Mouse (Mus musculus) kidney, adult 2 months (tissue): ENCODE data around the gene Zfp560. TPM values are rescaled to one million over a fixed set of nuclear protein-coding genes. Genes with fewer than 3 reads are reported as not detected.
A peak's percentile ranks its signal among the peaks of the same experiment; 100 is the strongest.

Experiments used
- DNase-seq: peaks from one replicate; pipeline ENCODE4 v3.0.0; 2021
- H3K27ac ChIP-seq: fragments of 200-500 bp; 2 replicates; pipeline ENCODE4 v1.5.1; 2012; ENCODE audit warnings: low read depth, low read length, control low read depth, inconsistent platforms; ENCODE audit not compliant: insufficient read depth
- H3K27me3 ChIP-seq: fragments of 200-500 bp; replicated peaks from 2 replicates; pipeline ENCODE4 v1.6.1; 2012; ENCODE audit warnings: mild to moderate bottlenecking, moderate library complexity, low read length, inconsistent platforms; ENCODE audit not compliant: control insufficient read depth, insufficient read depth
- H3K36me3 ChIP-seq: fragments of 200-500 bp; 2 replicates; pipeline ENCODE4 v1.6.1; 2012; ENCODE audit warnings: mild to moderate bottlenecking, moderate library complexity, low read length, inconsistent platforms; ENCODE audit not compliant: control insufficient read depth, insufficient read depth
- H3K4me1 ChIP-seq: fragments of 200-500 bp; 2 replicates; pipeline ENCODE4 v1.6.1; 2011; ENCODE audit warnings: low read length; ENCODE audit not compliant: control insufficient read depth, insufficient read depth
- H3K4me3 ChIP-seq: fragments of 200-500 bp; 2 replicates; pipeline ENCODE4 v1.5.1; 2011; ENCODE audit warnings: mild to moderate bottlenecking, low read depth, low read length, control low read depth; ENCODE audit not compliant: insufficient read depth
- CTCF ChIP-seq: fragments of 200-500 bp; conservative IDR thresholded peaks from 2 replicates; pipeline ENCODE4 v1.5.1; 2011; ENCODE audit warnings: low read depth, mild to moderate bottlenecking, control low read depth, low read length, moderate library complexity, mixed read lengths; ENCODE audit not compliant: insufficient read depth, insufficient read length
- POLR2A ChIP-seq: fragments of 200-500 bp; IDR thresholded peaks from one replicate; pipeline ENCODE4 v1.6.1; 2011; ENCODE audit warnings: low read depth, low read length, control low read depth
- WGBS: fragments of 180-500 bp; shearing (Covaris S2); methylation state at CpG from one replicate; pipeline ENCODE4 v1.1.7; 2018; 5-methylcytosine and 5-hydroxymethylcytosine counted together
- polyA plus RNA-seq: library from polyadenylated mRNA; depleted of rRNA; stranded (reverse); fragments of >200 nt; gene quantifications from 2 replicates; pipeline ENCODE4 v1.2.3, GENCODE M21; 2012; rRNA removed

Gene Zfp560
- 7.1 and 11.0 TPM in 2 replicates for polyA plus RNA-seq

DNA sequence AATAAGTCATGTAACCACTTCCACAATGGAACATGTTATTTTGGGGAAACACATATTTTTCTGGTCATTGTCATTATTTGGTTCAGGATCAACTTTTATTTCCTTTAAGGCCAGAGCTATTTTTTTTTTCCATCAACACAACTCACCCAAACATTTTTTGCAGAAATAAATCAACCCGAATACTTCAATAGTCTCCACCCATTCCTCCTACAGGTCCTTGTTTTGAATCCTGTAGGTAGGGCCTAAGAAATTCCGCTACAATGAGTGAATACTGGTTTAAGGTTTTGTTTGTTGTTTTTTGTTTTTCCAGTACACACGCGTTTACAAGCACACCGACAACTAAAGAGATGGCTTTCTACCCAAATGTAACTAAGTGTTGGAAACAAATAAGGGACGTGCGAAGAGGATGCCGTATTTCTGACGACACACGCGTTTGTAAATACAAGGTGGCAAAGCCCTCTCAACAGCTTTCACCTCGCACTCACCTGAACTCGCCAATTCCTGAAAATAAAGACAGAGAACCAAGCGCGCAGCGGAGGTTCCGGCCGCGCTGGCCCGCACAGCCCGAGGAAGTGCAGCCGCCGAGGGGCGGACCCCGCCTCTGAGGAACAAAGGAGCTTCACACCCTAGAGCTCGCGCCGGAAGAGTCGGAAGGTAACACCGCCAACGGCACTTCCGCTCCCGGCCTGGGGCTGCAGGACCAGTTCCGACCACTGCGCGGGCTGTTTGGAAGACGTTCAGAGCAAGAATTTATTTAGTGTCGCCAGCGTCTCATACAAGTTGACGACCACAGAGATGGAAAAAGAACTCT lies at the start of gene Zfp560:
Gene Zfp560, minus strand, starts transcription at position 646 of the 811 bp plus-strand sequence.
- TF ChIP-seq POLR2A, result peak; percentile 7
- TF ChIP-seq CTCF, result peak; percentile 65
- Histone ChIP-seq H3K27ac (peak within 1 kb of the TSS; percentile 20; the same call in 1 of the 2 replicates), H3K4me1 (peaks cover 9% of the 10 kb centered on the region; the same call in 1 of the 2 replicates), H3K4me3 (peak within 1 kb of the TSS; percentile 68), H3K27me3 (no peaks in the 10 kb centered on the region), H3K36me3 (no peaks in the 10 kb centered on the region)
- 5% methylated on average over 40 of the region's 40 CpGs for WGBS
- DNase-seq, result peak; percentile 90

DNA sequence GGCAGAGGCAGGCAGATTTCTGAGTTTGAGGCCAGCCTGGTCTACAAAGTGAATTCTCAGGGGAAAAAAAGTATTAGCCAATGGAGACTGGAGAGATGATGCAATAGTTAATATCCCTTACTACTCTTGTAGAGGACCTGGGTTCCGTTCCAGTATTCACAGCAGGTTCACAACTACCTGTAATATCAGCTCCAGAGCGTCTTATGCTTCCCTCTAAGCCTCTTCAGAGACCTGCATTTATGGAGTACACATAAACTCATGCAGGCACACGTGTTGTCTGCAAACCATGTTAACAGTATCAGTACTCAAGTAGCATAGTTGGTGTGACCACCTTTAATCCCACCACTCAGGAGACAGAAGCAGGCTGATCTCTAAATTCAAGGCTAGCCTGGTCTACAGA lies 45.0 kb upstream of the Zfp560 start:
- no peak overlapping the region for H3K27ac ChIP-seq
- no peak for DNase-seq
- no peak overlapping the region for H3K4me3 ChIP-seq
- no peaks in the 10 kb centered on the region for H3K36me3 ChIP-seq
- H3K27me3 ChIP-seq, result no peaks in the 10 kb centered on the region
- WGBS, result 91% methylated on average over 3 of the region's 3 CpGs
- no peaks in the 10 kb centered on the region for H3K4me1 ChIP-seq
- TF ChIP-seq POLR2A (no peak), CTCF (no peak)

DNA sequence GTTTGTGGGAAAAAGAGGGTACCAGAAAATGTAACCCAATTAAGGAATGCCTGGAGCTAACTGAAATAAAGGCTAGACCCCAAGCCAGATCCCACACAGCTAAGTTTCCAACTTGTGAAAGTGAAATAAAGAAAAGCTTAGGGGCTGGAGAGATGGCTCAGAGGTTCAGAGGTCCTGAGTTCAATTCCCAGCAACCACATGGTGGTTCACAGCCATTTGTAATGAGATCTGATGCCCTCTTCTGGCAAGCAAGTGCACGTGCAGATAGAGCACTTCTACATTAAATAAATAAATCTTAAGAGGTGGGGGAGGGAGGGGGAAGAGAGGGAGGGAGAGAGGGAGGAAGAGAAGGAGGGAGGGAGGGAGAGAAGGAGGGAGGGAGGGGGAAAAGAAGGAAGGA lies 26.5 kb upstream of the Zfp560 start:
- no peak overlapping the region for H3K27ac ChIP-seq
- TF ChIP-seq POLR2A (no peak), CTCF (no peak)
- WGBS, result 15% methylated on average over 1 of the region's 1 CpGs

DNA sequence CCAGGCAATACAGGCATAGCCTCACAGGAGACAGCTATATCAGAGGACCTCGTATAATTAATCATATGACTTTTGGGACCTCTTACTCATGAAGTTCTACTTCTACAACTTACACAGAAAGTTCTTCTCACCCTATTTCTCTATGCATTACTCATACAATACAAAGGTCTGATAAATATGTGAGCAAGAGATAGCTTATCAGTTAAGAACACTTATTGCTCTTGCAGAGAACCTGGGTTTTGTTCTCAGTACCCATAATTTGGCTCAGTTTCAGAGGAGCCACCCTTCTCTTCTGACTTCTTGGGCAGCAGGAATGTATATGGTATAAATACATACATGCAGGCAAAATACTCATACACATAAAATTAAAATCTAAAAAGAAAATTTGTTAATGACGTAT lies 24.3 kb upstream of the Zfp560 start:
- DNase-seq, result no peak
- Histone ChIP-seq H3K36me3 (no peaks in the 10 kb centered on the region), H3K4me1 (no peaks in the 10 kb centered on the region), H3K27me3 (no peaks in the 10 kb centered on the region), H3K4me3 (no peak overlapping the region), H3K27ac (no peak overlapping the region)
- TF ChIP-seq CTCF (no peak), POLR2A (no peak)
- 90% methylated on average over 2 of the region's 2 CpGs for WGBS

More for the DNA sequence above, 26.5 kb upstream of the Zfp560 start:
- no peak overlapping the region for H3K4me3 ChIP-seq
- no peaks in the 10 kb centered on the region for H3K4me1 ChIP-seq
- no peaks in the 10 kb centered on the region for H3K27me3 ChIP-seq
- no peak for DNase-seq
- no peaks in the 10 kb centered on the region for H3K36me3 ChIP-seq

DNA sequence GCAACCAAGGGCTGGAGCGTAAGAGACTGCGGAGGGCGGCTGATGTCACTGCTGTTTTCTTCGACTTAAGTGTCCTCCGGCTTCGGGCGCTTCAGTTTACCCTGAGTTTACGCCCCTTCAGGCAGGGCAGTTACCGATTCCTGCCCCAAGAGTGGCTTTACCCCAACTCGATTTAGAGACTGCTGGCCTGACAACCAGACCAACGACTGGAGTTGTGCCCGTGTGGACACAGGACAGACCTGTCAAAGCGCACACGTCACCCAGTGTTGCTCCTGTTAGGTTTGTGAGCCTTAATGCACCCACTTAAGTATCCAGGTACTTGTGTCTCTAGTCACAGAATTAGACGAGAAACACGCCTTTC lies 346 bp upstream of the Zfp560 start:
- H3K4me1 ChIP-seq, result peaks cover 9% of the 10 kb centered on the region; the same call in 1 of the 2 replicates
- TF ChIP-seq CTCF, result no peak
- TF ChIP-seq POLR2A, result no peak
- H3K27ac ChIP-seq, result no peak overlapping the region
- no peaks in the 10 kb centered on the region for H3K27me3 ChIP-seq
- DNase-seq, result no peak
- 12% methylated on average over 16 of the region's 16 CpGs for WGBS
- peak overlapping the region; percentile 68 for H3K4me3 ChIP-seq
- no peaks in the 10 kb centered on the region for H3K36me3 ChIP-seq

DNA sequence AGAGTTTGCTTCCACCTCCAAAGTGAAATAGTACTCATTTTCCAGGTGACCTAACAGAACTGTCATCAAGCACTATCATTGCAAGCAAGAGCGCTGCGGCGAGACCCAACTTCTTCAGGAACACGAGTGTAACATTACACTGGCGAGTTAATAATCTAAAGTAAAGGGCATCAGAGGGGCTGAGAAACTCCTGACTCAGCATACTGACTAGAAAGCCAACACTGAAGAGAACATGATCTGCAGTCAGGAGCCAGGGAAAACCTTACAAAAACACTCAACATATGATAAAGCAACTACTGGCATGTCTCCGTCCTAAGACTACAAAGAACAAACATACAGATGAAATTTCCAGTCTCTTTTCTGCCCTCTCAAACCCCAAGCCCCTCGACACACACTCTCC lies 1.3 kb downstream of the Zfp560 start:
- TF ChIP-seq CTCF (no peak), POLR2A (no peak)
- H3K27ac ChIP-seq, result no peak overlapping the region
- DNase-seq, result peak; percentile 17
- 46% methylated on average over 7 of the region's 7 CpGs for WGBS
- H3K4me1 ChIP-seq, result peaks cover 9% of the 10 kb centered on the region; the same call in 1 of the 2 replicates
- no peaks in the 10 kb centered on the region for H3K36me3 ChIP-seq
- H3K27me3 ChIP-seq, result no peaks in the 10 kb centered on the region
- no peak overlapping the region for H3K4me3 ChIP-seq

DNA sequence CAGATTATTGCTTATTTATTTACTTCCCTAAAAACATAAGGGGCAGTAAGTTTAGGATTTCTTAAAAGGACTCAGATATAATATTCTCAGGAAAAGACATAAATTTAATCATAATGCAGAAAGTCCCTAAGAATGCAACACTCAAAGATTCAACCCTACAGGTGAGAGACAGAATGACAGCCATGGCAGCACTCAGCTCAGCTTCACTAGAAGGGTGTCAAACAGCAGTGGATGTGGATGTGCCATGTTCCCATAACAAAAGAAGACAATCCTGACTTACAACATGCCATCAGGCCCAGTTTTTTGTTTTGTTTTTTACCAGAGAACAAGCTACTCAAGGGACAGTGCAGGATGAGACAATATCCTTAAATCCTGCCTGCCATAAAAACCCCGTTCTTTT lies 10.3 kb downstream of the Zfp560 start:
- DNase-seq, result no peak
- no peaks in the 10 kb centered on the region for H3K4me1 ChIP-seq
- no peak overlapping the region for H3K4me3 ChIP-seq
- WGBS, result 95% methylated on average over 1 of the region's 1 CpGs
- TF ChIP-seq POLR2A, result no peak
- TF ChIP-seq CTCF, result no peak
- H3K27ac ChIP-seq, result no peak overlapping the region
- no peaks in the 10 kb centered on the region; the same call in 1 of the 2 replicates for H3K36me3 ChIP-seq
- no peaks in the 10 kb centered on the region for H3K27me3 ChIP-seq

DNA sequence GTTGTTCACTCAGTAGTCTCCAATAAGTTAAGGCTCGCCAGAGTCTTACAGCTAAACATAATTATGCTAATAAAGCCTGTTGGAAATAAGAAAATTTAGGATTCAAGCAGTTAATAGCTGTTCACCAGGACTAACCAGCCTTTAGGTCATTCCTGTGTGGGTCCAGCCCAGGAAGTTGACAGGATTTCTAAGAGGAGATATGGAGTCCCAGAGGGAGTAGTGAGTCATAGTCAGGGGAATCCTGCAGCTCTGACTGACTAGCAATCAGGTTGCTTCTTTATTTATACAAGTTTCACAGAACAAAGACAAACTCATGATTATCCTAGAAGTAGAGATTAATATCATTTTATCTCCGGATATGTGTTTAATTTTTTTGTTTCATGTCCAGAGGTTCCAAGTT lies 17.7 kb downstream of the Zfp560 start:
- Histone ChIP-seq H3K27ac (no peak overlapping the region), H3K36me3 (no peaks in the 10 kb centered on the region), H3K4me1 (no peaks in the 10 kb centered on the region), H3K27me3 (no peaks in the 10 kb centered on the region), H3K4me3 (no peak overlapping the region)
- DNase-seq, result no peak
- WGBS, result 95% methylated on average over 2 of the region's 2 CpGs
- TF ChIP-seq POLR2A (no peak), CTCF (no peak)
